Comparison of ENCODE assay signal across 12 mouse cellular contexts in the genomic region with DNA sequence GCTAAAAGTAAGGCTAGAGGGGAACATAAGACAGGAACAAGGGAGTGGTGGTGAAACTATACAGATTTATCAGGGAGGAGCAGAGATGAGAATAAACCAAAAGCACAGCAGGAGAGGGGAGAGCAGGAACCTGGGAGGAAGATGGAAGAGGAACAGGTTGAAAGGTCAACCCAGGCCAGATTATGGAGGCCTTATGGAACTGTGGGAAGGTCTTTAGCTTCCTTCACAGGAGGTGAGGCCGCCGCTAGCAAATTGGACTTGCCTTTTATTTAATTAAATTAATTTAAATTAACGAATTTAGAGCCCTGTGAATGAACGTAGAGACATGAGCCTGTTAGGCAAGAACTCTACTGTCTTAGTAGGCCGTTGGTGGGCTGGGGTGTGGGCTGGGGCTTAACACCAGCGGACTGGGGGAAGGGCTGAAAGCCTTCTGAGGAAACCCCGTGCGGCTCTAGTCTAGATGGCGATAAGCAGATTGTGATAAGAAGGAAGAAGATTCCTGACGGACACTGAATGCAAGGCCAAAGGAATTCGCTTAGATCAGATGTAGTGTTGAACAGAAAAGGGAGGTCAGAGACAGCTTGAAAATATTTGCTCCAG.
DNase-seq lines count a peak whose midpoint lies in the region; ATAC-seq lines count a peak whose summit lies in the region.
"Had no signal": no experiment of that assay in that cellular context is flagged by ENCODE, and none has a peak within 500 bp of the region (broad histone marks: within the 10 kb centered on the region; RNA-seq: fewer than 3 reads in every experiment).

No protein-coding gene starts in this region.

- no peaks in the 10 kb centered on the region for H3K9me3 ChIP-seq in heart, embryonic 14.5 days (ENCODE audit: control insufficient read depth, low read length)
- no peaks in the 10 kb centered on the region for H3K9me3 ChIP-seq in neural tube, embryonic 11.5 days (ENCODE audit: control insufficient read depth, low read length)
- H3K9me3 ChIP-seq in forebrain, embryonic 14.5 days (replicated peaks; ENCODE audit: control insufficient read depth, low read length) = no peaks in the 10 kb centered on the region
- no peaks in the 10 kb centered on the region for H3K9me3 ChIP-seq in midbrain, embryonic 13.5 days

- H3K36me3 ChIP-seq in heart, embryonic 14.5 days (ENCODE audit: control insufficient read depth, insufficient read depth, low read length) = no peaks in the 10 kb centered on the region
- H3K36me3 ChIP-seq in neural tube, embryonic 11.5 days (ENCODE audit: control insufficient read depth, insufficient read depth, low read length) = no peaks in the 10 kb centered on the region
- no peaks in the 10 kb centered on the region for H3K36me3 ChIP-seq in forebrain, embryonic 14.5 days (ENCODE audit: control insufficient read depth, insufficient read depth, low read length)
- H3K36me3 ChIP-seq in midbrain, embryonic 13.5 days = no peaks in the 10 kb centered on the region

- WGBS in heart, embryonic 14.5 days = 52% methylated on average over 11 of the region's 11 CpGs
- WGBS in neural tube, embryonic 11.5 days = 65% methylated on average over 11 of the region's 11 CpGs
- WGBS in forebrain, embryonic 14.5 days = 25% methylated on average over 11 of the region's 11 CpGs
- 46% methylated on average over 11 of the region's 11 CpGs for WGBS in midbrain, embryonic 13.5 days

- H3K27ac ChIP-seq in heart, embryonic 14.5 days (replicated peaks in 1 of 2; ENCODE audit: control insufficient read depth in 1 of 2, insufficient read depth in 1 of 2, low read depth in 2 of 2, low read length in 2 of 2) = no peak overlapping the region
- no peak overlapping the region for H3K27ac ChIP-seq in neural tube, embryonic 11.5 days (ENCODE audit: low read depth, low read length)
- 0 out of 2 replicates have a peak overlapping the region, but pooled peaks have one; percentile 9 for H3K27ac ChIP-seq in forebrain, embryonic 14.5 days (ENCODE audit: low read depth, low read length)
- no peak overlapping the region for H3K27ac ChIP-seq in midbrain, embryonic 13.5 days
- H3K27ac ChIP-seq: macrophage had no signal

- H3K27me3 ChIP-seq in heart, embryonic 14.5 days (ENCODE audit: control insufficient read depth, insufficient read depth, low read length) = no peaks in the 10 kb centered on the region
- no peaks in the 10 kb centered on the region for H3K27me3 ChIP-seq in neural tube, embryonic 11.5 days (ENCODE audit: control insufficient read depth, insufficient read depth, low read length)
- no peaks in the 10 kb centered on the region for H3K27me3 ChIP-seq in forebrain, embryonic 14.5 days (replicated peaks; ENCODE audit: control insufficient read depth, insufficient read depth, low read length)
- H3K27me3 ChIP-seq in midbrain, embryonic 13.5 days = peaks cover 26% of the 10 kb centered on the region

- no peak overlapping the region for H3K9ac ChIP-seq in heart, embryonic 14.5 days (ENCODE audit: low read length)
- H3K9ac ChIP-seq in neural tube, embryonic 11.5 days (ENCODE audit: low read length) = no peak overlapping the region
- H3K9ac ChIP-seq in forebrain, embryonic 14.5 days (ENCODE audit: low read length) = peak overlapping the region; percentile 13; the same call in 1 of the 2 replicates
- no peak overlapping the region for H3K9ac ChIP-seq in midbrain, embryonic 13.5 days (replicated peaks)

- intact Hi-C loops in left cerebral cortex, postnatal 14 days (cut with DNase I) = no loop called here

- peak overlapping the region; percentile 68; the same call in 1 of the 2 replicates for H3K4me2 ChIP-seq in heart, embryonic 14.5 days (ENCODE audit: low read length)
- peak overlapping the region; percentile 85; the same call in 1 of the 2 replicates for H3K4me2 ChIP-seq in neural tube, embryonic 11.5 days (ENCODE audit: low read depth)
- peak overlapping the region; percentile 88 for H3K4me2 ChIP-seq in forebrain, embryonic 14.5 days (ENCODE audit: low read length)
- H3K4me2 ChIP-seq in midbrain, embryonic 13.5 days (replicated peaks) = no peak overlapping the region

- DNase-seq in heart, postnatal 4 days = no peak
- DNase-seq in neural tube, embryonic 11.5 days (ENCODE audit: low spot score) = no peak
- no peak for DNase-seq in neural tube, embryonic 10.5 days (ENCODE audit: extremely low spot score, low spot score)
- DNase-seq in forebrain, embryonic 14.5 days (ENCODE audit: low spot score) = no peak
- no peak for DNase-seq in left cerebral cortex, postnatal 14 days (ENCODE audit: low spot score in 2 of 2)
- DNase-seq: cerebellum, adult 8-10 months; right cerebral cortex, postnatal 14 days had no signal

- no peak overlapping the region for H3K4me3 ChIP-seq in heart, embryonic 14.5 days (ENCODE audit: control insufficient read depth in 1 of 2, insufficient read depth in 1 of 2, low read depth in 1 of 2, low read length in 2 of 2)
- H3K4me3 ChIP-seq in neural tube, embryonic 11.5 days (ENCODE audit: low read depth, low read length) = no peak overlapping the region
- peak overlapping the region; percentile 44 for H3K4me3 ChIP-seq in forebrain, embryonic 14.5 days (ENCODE audit: low read depth, low read length)
- no peak overlapping the region for H3K4me3 ChIP-seq in midbrain, embryonic 13.5 days (replicated peaks)

- peaks cover 7 to 26% of the 10 kb centered on the region in 2 experiments for H3K4me1 ChIP-seq in heart, embryonic 14.5 days (ENCODE audit: control insufficient read depth in 2 of 2, insufficient read depth in 2 of 2, low read length in 2 of 2)
- H3K4me1 ChIP-seq in neural tube, embryonic 11.5 days (ENCODE audit: control insufficient read depth, insufficient read depth, low read length) = peaks cover 8% of the 10 kb centered on the region
- peaks cover 10% of the 10 kb centered on the region for H3K4me1 ChIP-seq in forebrain, embryonic 14.5 days (ENCODE audit: control insufficient read depth, insufficient read depth, low read length)
- H3K4me1 ChIP-seq in midbrain, embryonic 13.5 days (replicated peaks) = peaks cover 21% of the 10 kb centered on the region

- no peak for ATAC-seq in heart, embryonic 14.5 days (ENCODE audit: insufficient number of reproducible peaks, insufficient read depth, low FRiP score, low read depth)
- ATAC-seq in neural tube, embryonic 11.5 days (ENCODE audit: insufficient read depth, low FRiP score, low TSS enrichment) = no peak
- ATAC-seq in forebrain, embryonic 14.5 days = no peak
- no peak for ATAC-seq in erythroid progenitor cell, adult 5-6 weeks (replicated peaks; ENCODE audit: low FRiP score, poor library complexity, severe bottlenecking)
- no peak for ATAC-seq in midbrain, embryonic 13.5 days
- ATAC-seq: inflammation-experienced regulatory T-cells, adult 6 months had no signal
